Mouse (Mus musculus): Measurements from ENCODE around the gene Dbr1. TPM values are rescaled to one million over a fixed set of nuclear protein-coding genes. Genes with fewer than 3 reads are reported as not detected.
"Not testable (repeated sequence)": the region's sequence is repeated elsewhere in the genome, so short reads cannot be mapped to it uniquely, and the experiment has no call there.

The Dbr1 gene
- polyA plus RNA-seq, 1 experiment from 2014 or later, result 18.4 TPM

- ATAC-seq (ENCODE audit: insufficient number of reproducible peaks, low FRiP score), result no peak
Measured at GRCm38 (mm10) chr9:99563714-99564113, 11.9 kb upstream of the Dbr1 start.

GRCm38 (mm10) chr9:99568023-99568346 is 7.6 kb upstream of the Dbr1 start:
- Histone ChIP-seq H3K36me3 (no peaks in the 10 kb centered on the region), H3K4me2 (peak overlapping the region; percentile 97), H3K27me3 (replicated peaks) (no peaks in the 10 kb centered on the region; the same call in 1 of the 2 replicates), H3K4me3 (peak overlapping the region; percentile 91), H3K27ac (ENCODE audit: poor library complexity, severe bottlenecking) (peak overlapping the region; percentile 91), H3K9ac (peak overlapping the region; percentile 80), H3K9me3 (replicated peaks) (no peaks in the 10 kb centered on the region), H3K4me1 (replicated peaks) (peaks cover 18% of the 10 kb centered on the region)
- WGBS, result 3% methylated on average over 13 of the region's 15 CpGs
- ATAC-seq (ENCODE audit: insufficient number of reproducible peaks, low FRiP score), result no peak

More at GRCm38 (mm10) chr9:99563714-99564113, 11.9 kb upstream of the Dbr1 start:
- H3K9me3 ChIP-seq (replicated peaks), result no peaks in the 10 kb centered on the region
- no peaks in the 10 kb centered on the region for H3K27me3 ChIP-seq (replicated peaks)
- no peak overlapping the region for H3K4me3 ChIP-seq
- 19% methylated on average over 11 of the region's 11 CpGs for WGBS
- no peak overlapping the region for H3K9ac ChIP-seq
- H3K4me1 ChIP-seq (replicated peaks), result peaks cover 18% of the 10 kb centered on the region
- no peaks in the 10 kb centered on the region for H3K36me3 ChIP-seq
- H3K27ac ChIP-seq (ENCODE audit: poor library complexity, severe bottlenecking), result no peak overlapping the region
- H3K4me2 ChIP-seq, result no peak overlapping the region

GRCm38 (mm10) chr9:99568347-99569070 is 7.1 kb upstream of the Dbr1 start, which contains the start of gene Armc8:
Armc8 (minus strand) TSS chr9:99568899.
- Histone ChIP-seq H3K27ac (ENCODE audit: poor library complexity, severe bottlenecking) (peak within 1 kb of the TSS; percentile 91), H3K4me2 (peak within 1 kb of the TSS; percentile 97), H3K27me3 (replicated peaks) (peaks cover 3% of the 10 kb centered on the region; the same call in 1 of the 2 replicates), H3K36me3 (no peaks in the 10 kb centered on the region), H3K9me3 (replicated peaks) (no peaks in the 10 kb centered on the region), H3K4me3 (peak within 1 kb of the TSS; percentile 91), H3K9ac (peak within 1 kb of the TSS; percentile 80), H3K4me1 (replicated peaks) (peaks cover 16% of the 10 kb centered on the region)
- under 1% methylated on average over 70 of the region's 70 CpGs for WGBS
- ATAC-seq (ENCODE audit: insufficient number of reproducible peaks, low FRiP score), result peak; percentile 96

GRCm38 (mm10) chr9:99569071-99569397 is 6.6 kb upstream of the Dbr1 start:
- 2% methylated on average over 9 of the region's 9 CpGs for WGBS
- peak overlapping the region; percentile 80 for H3K9ac ChIP-seq
- H3K4me2 ChIP-seq, result peak overlapping the region; percentile 97
- peak overlapping the region; percentile 91 for H3K4me3 ChIP-seq
- ATAC-seq (ENCODE audit: insufficient number of reproducible peaks, low FRiP score), result peak; percentile 53
- peak overlapping the region; percentile 91 for H3K27ac ChIP-seq (ENCODE audit: poor library complexity, severe bottlenecking)
- H3K9me3 ChIP-seq (replicated peaks), result no peaks in the 10 kb centered on the region
- H3K4me1 ChIP-seq (replicated peaks), result peaks cover 11% of the 10 kb centered on the region
- no peaks in the 10 kb centered on the region for H3K36me3 ChIP-seq
- H3K27me3 ChIP-seq (replicated peaks), result peaks cover 3% of the 10 kb centered on the region; the same call in 1 of the 2 replicates

DNA sequence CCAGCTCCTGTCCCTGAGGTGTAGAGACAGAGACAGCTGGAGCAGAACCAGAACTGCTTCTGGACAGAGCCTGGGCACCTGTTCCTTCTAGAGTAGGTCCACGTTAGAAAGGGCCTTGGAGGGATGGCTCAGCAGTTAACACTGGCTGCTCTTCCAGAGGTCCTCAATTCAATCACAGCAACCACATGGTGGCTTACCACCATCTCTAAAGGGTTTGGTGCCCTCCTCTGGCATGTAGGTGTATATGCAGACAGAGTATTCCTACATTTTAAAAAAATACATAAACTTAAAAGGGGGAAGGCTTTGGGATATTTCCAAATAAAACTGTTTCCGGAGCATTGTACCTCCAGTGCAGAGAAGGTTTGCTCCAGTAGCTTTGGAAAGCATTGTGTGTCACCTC is 5.1 kb downstream of the Dbr1 start:
- no peak overlapping the region for H3K9ac ChIP-seq
- no peak for ATAC-seq (ENCODE audit: insufficient number of reproducible peaks, low FRiP score)
- H3K4me1 ChIP-seq (replicated peaks), result peaks cover 9% of the 10 kb centered on the region
- WGBS, result 52% methylated on average over 2 of the region's 2 CpGs
- peaks cover 42% of the 10 kb centered on the region for H3K36me3 ChIP-seq
- H3K27me3 ChIP-seq (replicated peaks), result no peaks in the 10 kb centered on the region
- H3K4me3 ChIP-seq, result no peak overlapping the region
- no peak overlapping the region for H3K4me2 ChIP-seq
- no peak overlapping the region for H3K27ac ChIP-seq (ENCODE audit: poor library complexity, severe bottlenecking)
- no peaks in the 10 kb centered on the region for H3K9me3 ChIP-seq (replicated peaks)

GRCm38 (mm10) chr9:99587505-99588202 is 12.1 kb downstream of the Dbr1 start:
- Histone ChIP-seq H3K9me3 (replicated peaks) (no peaks in the 10 kb centered on the region), H3K4me3 (no peak overlapping the region), H3K27me3 (replicated peaks) (no peaks in the 10 kb centered on the region), H3K27ac (ENCODE audit: poor library complexity, severe bottlenecking) (no peak overlapping the region), H3K36me3 (peaks cover 17% of the 10 kb centered on the region), H3K4me1 (replicated peaks) (no peaks in the 10 kb centered on the region), H3K4me2 (no peak overlapping the region), H3K9ac (no peak overlapping the region)
- ATAC-seq (ENCODE audit: insufficient number of reproducible peaks, low FRiP score), result no peak
- 26% methylated on average over 8 of the region's 8 CpGs for WGBS

DNA sequence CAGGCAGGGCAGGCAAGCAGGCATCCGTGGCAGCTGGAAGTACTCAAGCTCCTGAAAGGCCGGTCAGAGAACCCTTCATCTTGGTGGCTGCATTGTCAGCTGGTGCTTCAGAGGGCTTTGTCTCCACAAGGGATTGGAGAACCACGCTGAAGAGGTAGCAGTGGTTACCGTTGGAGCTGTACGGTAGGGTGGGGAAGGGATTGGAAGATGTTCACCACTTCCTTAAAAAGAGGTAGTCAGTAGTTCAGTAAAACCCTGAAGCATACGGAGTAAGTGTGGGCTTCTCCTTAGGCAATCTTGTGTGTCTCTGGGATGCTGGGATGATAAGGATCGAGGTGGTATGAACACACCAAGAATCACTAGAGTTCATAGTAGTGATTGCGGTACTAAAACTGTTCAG is 15.5 kb downstream of the Dbr1 start:
- no peak overlapping the region for H3K27ac ChIP-seq (ENCODE audit: poor library complexity, severe bottlenecking)
- H3K4me1 ChIP-seq (replicated peaks), result no peaks in the 10 kb centered on the region
- no peaks in the 10 kb centered on the region for H3K36me3 ChIP-seq
- 68% methylated on average over 8 of the region's 8 CpGs for WGBS
- H3K27me3 ChIP-seq (replicated peaks), result no peaks in the 10 kb centered on the region
- H3K9me3 ChIP-seq (replicated peaks), result peaks cover 5% of the 10 kb centered on the region; the same call in 1 of the 2 replicates
- H3K4me3 ChIP-seq, result no peak overlapping the region
- ATAC-seq (ENCODE audit: insufficient number of reproducible peaks, low FRiP score), result no peak
- H3K4me2 ChIP-seq, result no peak overlapping the region
- H3K9ac ChIP-seq, result no peak overlapping the region

- H3K27ac ChIP-seq (ENCODE audit: poor library complexity, severe bottlenecking); H3K27me3 ChIP-seq (replicated peaks); H3K9ac ChIP-seq; H3K4me1 ChIP-seq (replicated peaks); H3K9me3 ChIP-seq (replicated peaks); H3K36me3 ChIP-seq; H3K4me2 ChIP-seq; H3K4me3 ChIP-seq; ATAC-seq (ENCODE audit: insufficient number of reproducible peaks, low FRiP score): not testable (repeated sequence)
- 88% methylated on average over 6 of the region's 6 CpGs for WGBS
Measured at GRCm38 (mm10) chr9:99599127-99599526, 23.5 kb downstream of the Dbr1 start.

GRCm38 (mm10) chr9:99603566-99603965 is 28.0 kb downstream of the Dbr1 start:
- no peak for ATAC-seq (ENCODE audit: insufficient number of reproducible peaks, low FRiP score)

GRCm38 (mm10) chr9:99612202-99612601 is 36.6 kb downstream of the Dbr1 start, which contains the start of gene A4gnt:
A4gnt (plus strand) TSS chr9:99612502.
- H3K27ac ChIP-seq (ENCODE audit: poor library complexity, severe bottlenecking), result no peak within 1 kb of the TSS
- H3K4me3 ChIP-seq, result no peak within 1 kb of the TSS
- no peaks in the 10 kb centered on the region for H3K27me3 ChIP-seq (replicated peaks)
- 0 out of 2 replicates have a peak, but pooled peaks cover 4% of the 10 kb centered on the region for H3K4me1 ChIP-seq (replicated peaks)
- no peaks in the 10 kb centered on the region for H3K9me3 ChIP-seq (replicated peaks)
- no peaks in the 10 kb centered on the region for H3K36me3 ChIP-seq
- WGBS, result 52% methylated on average over 2 of the region's 2 CpGs
- H3K9ac ChIP-seq, result no peak within 1 kb of the TSS
- no peak within 1 kb of the TSS for H3K4me2 ChIP-seq
- ATAC-seq (ENCODE audit: insufficient number of reproducible peaks, low FRiP score), result no peak

More at GRCm38 (mm10) chr9:99603566-99603965, 28.0 kb downstream of the Dbr1 start:
- H3K4me3 ChIP-seq, result no peak overlapping the region
- no peaks in the 10 kb centered on the region for H3K27me3 ChIP-seq (replicated peaks)
- H3K9me3 ChIP-seq (replicated peaks), result no peaks in the 10 kb centered on the region
- H3K27ac ChIP-seq (ENCODE audit: poor library complexity, severe bottlenecking), result no peak overlapping the region
- no peak overlapping the region for H3K9ac ChIP-seq
- H3K4me2 ChIP-seq, result no peak overlapping the region
- 0 out of 2 replicates have a peak, but pooled peaks cover 2% of the 10 kb centered on the region for H3K4me1 ChIP-seq (replicated peaks)
- H3K36me3 ChIP-seq, result no peaks in the 10 kb centered on the region
- WGBS, result 66% methylated on average over 2 of the region's 2 CpGs

DNA sequence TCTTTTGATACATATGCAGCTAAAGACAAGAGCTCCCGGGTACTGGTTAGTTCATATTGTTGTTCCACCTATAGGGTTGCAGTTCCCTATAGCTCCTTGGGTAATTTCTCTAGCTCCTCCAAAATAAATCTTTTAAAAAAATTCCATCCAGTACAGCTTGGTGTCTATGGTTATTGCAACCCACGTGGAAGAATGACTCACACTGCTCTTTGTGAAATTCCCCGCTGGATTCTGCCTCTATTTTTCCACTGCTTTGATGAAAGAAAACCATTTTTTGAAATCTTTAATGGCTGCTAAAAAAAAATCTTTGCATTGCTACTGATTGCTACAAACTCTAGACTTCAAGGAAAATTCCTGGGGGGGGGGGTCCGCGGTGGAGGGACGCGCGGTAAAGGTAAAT is 44.1 kb downstream of the Dbr1 start:
- H3K4me3 ChIP-seq, result no peak overlapping the region
- H3K36me3 ChIP-seq, result no peaks in the 10 kb centered on the region
- H3K27ac ChIP-seq (ENCODE audit: poor library complexity, severe bottlenecking), result no peak overlapping the region
- 92% methylated on average over 8 of the region's 8 CpGs for WGBS
- no peak overlapping the region for H3K4me2 ChIP-seq
- no peaks in the 10 kb centered on the region for H3K27me3 ChIP-seq (replicated peaks)
- H3K9ac ChIP-seq, result no peak overlapping the region
- H3K9me3 ChIP-seq (replicated peaks), result no peaks in the 10 kb centered on the region
- H3K4me1 ChIP-seq (replicated peaks), result no peaks in the 10 kb centered on the region
- no peak for ATAC-seq (ENCODE audit: insufficient number of reproducible peaks, low FRiP score)
